Mouse (Mus musculus) frontal cortex, postnatal 36 days (tissue): ENCODE data around the gene D8Ertd738e.
"Not testable (repeated sequence)": the region's sequence is repeated elsewhere in the genome, so short reads cannot be mapped to it uniquely, and the experiment has no call there.

ENCODE experiments used
- DNase-seq, 2 experiments: peaks; one replicate each; pipeline ENCODE4 v3.0.0; 2022; ENCODE audit warnings: low spot score in 2 of 2

D8Ertd738e gene

DNA sequence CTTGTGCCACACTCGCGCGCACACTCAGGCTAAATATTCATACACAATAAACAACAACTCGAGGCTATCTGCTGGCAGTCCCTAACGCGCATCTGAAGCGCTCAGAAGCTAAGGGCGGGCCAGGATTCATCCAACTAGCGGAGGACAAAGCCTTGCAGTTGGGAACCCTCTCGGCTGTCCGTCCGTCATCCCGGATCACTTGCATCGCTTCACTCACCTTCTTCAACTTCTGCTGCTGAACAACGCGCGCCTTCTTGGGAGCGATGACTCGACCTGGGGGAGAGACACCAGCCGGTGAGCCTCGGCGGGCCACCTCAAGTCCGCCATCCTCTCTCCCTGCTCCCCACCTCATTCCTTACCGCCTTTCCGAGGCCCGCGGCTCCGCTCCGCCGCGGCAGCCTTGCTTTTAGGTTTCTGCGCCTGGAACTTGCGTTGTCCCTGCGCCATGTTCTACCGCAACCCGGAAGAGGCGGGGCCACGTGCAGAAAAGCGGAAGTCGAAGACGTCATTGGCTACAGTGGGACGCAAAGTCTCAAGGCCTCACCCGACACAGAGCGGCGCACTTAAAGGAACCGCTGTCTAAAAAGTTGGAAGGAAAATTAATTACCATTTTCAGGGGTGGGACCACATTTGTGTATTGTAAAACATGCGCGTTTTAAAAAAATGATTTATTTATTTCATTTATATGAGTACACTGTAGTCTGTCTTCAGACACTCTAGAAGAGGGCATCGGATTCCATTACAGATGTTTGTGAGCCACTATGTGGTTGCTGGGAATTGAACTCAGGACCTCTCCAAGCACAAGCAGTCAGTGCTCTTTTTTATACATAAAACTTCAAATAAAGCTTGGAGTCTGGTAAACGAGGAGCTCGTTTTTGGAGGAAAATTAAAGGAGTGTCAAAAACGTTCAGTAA, at the start of gene D8Ertd738e:
TSS of gene D8Ertd738e (minus strand) at position 463 of the 914 bp plus-strand sequence.
- DNase-seq, result peak; percentile 82 to 90

- DNase-seq, result no peak
Observed at GRCm38 (mm10) chr8:84297029-84297785, 47.7 kb upstream of the D8Ertd738e start.

DNA sequence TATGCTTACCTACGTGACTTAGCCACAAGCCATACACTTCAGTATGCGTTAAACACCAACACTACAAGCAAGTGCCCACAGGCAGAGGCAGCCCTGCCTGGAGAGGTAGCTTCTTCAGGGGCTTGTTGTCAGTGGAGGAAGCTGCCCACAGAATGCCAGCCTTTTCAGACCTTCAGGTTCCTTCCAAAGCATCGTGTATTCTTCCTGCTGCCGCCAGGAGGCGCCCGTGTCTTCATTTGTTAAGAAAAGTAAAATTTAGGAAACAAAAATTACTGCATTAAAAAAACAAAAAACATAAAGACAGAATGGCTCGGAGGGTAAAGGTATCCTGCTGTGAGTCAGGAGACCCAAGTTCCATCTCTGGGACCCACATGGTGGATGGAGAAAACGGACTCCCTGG, 42.2 kb upstream of the D8Ertd738e start:
- DNase-seq, result peak; percentile 45 to 53

DNA sequence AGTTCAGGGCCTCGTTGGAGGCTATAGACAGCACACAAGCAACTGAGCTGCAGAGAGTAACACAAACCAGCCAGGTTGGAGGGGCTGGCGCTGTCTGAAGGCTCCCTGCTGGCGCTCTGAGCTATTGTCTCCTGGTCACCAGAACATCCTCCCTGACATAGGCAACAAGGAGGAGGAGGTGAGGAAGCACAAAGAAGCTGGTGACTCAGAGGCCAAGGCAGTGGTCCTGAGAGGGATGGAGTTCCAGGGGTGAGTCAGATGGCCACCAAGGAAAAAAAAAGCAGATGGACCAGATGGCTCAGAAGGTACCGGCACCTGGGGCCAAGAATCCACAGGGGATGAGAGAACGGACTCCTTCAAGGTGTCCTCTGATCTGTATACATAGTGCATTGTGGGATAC, 41.6 kb upstream of the D8Ertd738e start:
- DNase-seq, result no peak

GRCm38 (mm10) chr8:84288892-84289291, 39.4 kb upstream of the D8Ertd738e start:
- DNase-seq, result no peak

- DNase-seq, result not testable (repeated sequence)
Observed at GRCm38 (mm10) chr8:84285665-84286064, 36.1 kb upstream of the D8Ertd738e start.

- peak in 1 of 2 experiments; percentile 22 for DNase-seq
Observed at GRCm38 (mm10) chr8:84284608-84285063, 35.1 kb upstream of the D8Ertd738e start.

GRCm38 (mm10) chr8:84280777-84281176, 31.3 kb upstream of the D8Ertd738e start:
- no peak for DNase-seq

DNA sequence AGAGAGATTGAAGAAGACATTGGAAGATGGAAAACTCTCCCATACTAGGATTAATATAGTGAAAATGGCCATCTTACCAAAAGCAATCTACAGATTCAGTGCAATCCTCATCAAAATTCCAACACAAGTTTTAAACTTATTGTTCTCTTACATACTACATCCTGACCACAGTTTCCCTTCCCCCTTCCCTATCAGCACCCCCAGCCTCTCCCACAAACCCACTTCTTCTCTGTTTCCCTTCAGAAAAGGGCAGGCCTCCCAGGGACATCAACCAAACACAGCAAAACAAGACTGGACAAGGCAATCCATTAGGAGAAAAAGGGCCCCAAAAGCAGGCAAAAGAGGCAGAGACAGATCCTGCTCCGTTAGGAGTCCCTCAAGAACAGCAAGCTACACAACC, 26.9 kb upstream of the D8Ertd738e start:
- no peak for DNase-seq

DNA sequence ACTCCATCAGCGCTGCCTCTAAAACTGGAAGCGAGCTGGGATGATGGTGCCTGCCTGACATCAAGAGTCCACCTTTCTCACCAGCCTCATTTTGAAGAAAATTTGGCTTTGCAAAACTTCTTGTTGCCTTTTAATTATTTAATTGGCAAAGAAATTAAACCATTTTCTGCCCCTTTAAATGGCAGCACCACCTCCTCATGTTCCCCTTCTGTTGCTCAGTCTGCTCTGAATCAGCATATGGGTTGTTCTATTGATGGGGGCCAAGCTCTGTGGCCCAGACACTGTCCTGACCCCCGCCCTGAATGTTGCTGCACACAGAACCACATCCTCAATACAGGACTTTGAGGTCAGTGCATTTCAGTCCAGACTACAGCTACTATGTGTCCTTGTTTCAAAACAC, 24.4 kb upstream of the D8Ertd738e start:
- DNase-seq, result no peak

GRCm38 (mm10) chr8:84272302-84272701, 22.8 kb upstream of the D8Ertd738e start:
- DNase-seq, result no peak

DNA sequence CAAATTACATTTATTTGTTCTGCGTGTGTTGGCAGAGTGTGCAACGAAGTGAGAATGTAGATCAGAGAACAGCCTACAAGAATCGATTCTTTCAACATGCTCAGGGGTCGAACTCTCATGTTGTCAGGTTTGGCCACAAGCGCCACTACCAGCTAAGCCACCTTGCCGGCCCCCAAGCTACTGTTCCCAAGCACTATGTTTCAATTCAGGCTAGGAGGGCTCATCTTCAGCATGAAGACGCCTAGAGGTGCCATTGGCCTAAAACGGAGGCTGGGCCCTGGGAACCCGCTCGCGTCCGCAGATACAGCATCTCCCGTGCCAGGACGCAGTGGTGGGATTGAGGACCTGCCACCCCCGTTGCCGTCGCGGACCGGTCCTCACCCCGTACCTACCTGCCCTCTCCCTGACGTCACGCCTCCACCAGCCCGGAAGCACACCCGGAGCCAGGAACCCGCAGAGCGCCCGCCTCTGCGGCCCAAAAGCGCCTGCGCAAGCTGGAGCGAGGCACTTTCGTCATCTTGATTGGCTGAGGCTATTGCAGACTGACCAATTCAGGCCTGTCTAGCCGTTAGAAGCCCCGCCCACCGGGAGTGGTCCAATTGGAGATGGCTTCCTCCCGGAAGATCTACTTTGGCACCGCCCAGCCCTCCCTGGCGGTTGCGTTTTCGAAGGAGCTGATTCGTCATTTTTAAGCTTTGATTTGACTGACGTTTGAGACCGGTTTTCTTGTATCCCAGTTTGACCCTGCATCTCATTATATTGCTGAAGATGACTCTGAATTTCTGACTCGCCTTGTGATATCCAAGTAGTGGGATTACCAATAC, 20.6 kb upstream of the D8Ertd738e start, which contains the start of gene Ccdc130:
TSS of gene Ccdc130 (minus strand) at position 431 of the 824 bp plus-strand sequence.
- peak; percentile 98 to 100 for DNase-seq

- peak; percentile 28 to 40 for DNase-seq
Observed at GRCm38 (mm10) chr8:84261098-84261497, 11.6 kb upstream of the D8Ertd738e start.

DNA sequence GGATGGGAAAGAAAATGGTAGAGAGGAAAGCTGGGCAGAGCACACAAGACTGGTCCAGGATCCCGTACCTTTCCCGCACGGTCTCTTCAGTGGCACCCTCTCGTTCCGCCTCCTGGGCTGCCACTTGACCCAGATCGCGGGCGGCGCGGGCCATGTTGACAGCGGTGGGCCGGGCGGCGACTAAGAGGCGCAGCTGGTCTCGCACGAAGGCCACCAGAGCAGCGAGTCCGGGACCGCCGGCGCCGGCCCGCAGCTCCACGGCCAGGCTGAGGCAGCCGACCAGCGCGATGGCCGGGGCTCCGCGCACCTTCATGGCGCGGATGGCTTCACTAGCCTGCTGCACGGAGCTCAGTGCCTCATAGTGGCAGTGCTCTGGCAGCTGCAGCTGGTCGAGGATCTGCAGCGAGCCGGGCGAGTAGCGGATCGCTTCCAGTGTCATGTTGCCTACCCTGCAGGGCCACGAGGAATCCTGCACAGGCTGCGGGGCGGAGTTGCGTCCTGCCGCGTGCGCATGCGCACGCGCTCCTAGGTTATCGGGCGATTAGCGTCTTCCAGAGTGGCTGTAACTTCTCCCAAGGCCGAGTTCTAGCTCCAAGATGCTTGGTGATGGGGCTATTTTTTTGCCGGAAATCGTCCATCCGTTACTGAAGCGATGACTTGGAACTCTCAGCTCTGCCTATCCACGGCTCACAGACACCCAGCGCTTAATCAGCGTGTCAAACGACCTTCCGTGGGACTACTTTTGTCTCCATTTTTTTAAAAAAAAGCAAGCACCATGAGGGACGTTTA, 7.5 kb upstream of the D8Ertd738e start, which contains the start of gene Mri1:
TSS of gene Mri1 (minus strand) at position 505 of the 789 bp plus-strand sequence.
- DNase-seq, result peak; percentile 78 to 84

- DNase-seq, result peak in 1 of 2 experiments; percentile 45
Observed at GRCm38 (mm10) chr8:84256458-84256821, 6.9 kb upstream of the D8Ertd738e start.

DNA sequence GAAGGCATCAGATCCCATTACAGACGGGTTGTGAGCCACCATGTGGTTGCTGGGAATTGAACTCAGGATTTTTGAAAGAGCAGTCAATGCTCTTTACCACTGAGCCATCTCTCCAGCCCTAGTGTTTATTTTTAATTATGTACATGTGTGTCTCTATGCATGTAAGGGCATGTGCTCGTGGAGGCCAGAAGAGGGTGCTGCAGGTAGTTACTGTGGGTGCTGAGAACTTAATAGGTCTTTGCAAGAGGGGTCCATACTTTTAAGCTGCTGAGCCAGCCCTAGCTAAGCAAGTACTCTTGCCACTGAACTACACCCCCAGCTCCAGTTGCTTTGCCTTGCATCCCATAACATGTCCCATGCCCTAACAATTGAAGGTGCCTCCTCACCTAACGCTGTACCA, 6.3 kb upstream of the D8Ertd738e start:
- DNase-seq, result no peak

- DNase-seq, result no peak
Observed at GRCm38 (mm10) chr8:84241821-84242220, 7.7 kb downstream of the D8Ertd738e start.

DNA sequence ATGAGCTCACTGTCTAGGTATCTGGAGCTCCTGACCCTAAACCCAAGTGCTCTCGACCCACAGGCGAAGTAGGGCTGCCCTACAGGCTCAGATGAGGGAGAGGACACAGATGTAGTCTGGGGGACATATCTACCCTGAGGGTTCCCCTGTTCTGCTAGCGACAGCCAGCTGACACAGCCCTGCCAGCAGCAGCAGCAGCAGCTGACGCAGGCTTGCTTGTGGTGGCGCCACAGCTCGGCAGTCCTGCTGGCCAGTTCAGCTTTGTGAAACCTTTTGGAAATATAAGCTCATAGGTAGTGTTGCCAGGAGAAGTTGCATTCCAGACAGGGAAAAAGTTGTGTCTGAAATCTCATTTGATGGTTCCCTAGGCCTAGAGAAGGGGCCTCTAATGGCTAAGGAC, 8.4 kb downstream of the D8Ertd738e start:
- no peak for DNase-seq

DNA sequence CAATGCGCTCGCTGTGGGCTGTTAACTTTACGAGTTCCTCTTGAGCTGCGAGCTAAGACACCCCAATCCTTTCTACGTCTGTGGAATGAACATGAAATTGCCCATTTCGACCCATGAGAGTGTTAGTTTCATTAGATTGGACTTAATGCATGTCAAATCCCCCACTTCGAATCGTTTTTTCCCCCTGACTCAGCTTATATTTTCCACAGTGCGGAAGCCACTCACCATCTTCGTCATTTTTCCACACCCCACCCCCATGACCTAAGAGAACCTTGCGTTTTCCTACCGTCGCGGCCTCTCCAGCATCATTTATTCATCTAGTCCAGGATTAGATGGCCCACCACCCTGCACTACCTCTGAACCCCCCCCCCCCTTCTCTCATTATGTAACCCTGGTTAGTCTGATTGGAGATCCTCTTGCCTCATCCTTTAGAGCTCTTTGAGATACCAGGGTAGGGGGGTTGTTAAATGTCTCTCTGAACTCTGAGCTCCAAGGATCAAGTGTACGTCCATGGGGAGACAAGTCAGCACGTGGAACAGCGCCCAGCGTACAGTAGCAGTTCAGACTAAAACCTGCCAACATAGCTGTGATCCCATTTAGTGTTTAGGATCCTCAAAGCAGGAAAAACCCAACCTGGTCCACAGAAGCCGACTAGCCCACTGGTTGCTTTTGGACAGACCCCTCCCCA, 11.8 kb downstream of the D8Ertd738e start:
- DNase-seq, result no peak

DNA sequence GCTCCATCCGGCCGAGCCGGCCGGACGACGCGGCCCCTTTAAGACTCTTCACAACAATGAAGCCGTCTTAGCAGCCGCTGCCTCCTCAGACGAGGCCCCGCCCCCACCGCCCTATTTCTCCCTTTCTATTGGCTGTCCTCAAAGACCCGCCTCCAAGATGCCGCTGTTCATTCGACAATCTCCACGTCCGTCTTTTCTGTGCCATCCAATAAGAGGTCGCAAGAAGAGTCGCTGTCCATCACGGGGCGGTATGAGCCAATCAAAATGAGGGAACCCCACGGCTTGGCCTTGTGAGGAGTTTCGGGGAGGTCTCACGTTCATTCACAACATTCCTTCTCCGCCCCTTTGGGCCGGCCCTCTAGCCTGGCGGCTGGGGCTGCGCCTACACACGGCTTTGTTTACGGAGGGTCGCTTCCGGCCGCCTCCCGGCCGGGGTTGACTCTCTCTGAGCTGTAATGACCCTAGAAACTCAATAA, 12.5 kb downstream of the D8Ertd738e start, which contains the start of gene Zswim4:
TSS of gene Zswim4 (minus strand) at position 58 of the 476 bp plus-strand sequence.
- peak; percentile 99 for DNase-seq
